ENCODE assay signal across 13 mouse cellular contexts in genomic region chr16:38702316-38702715, GRCm38 (mm10). TPM values are rescaled to one million over a fixed set of nuclear protein-coding genes. Genes with fewer than 3 reads are reported as not detected.
A peak's percentile ranks its signal among the peaks of the same experiment; 100 is the strongest.
DNase-seq lines count a peak whose midpoint lies in the region; ATAC-seq and TF ChIP-seq lines count a peak whose summit lies in the region.
"Had no signal": no experiment of that assay in that cellular context is flagged by ENCODE, and none has a peak within 500 bp of the region (broad histone marks: within the 10 kb centered on the region; RNA-seq: fewer than 3 reads in every experiment).

No protein-coding gene starts in this region.

- WGBS in forebrain, embryonic 15.5 days = 82% methylated on average over 3 of the region's 3 CpGs
- 82% methylated on average over 3 of the region's 3 CpGs for WGBS in forebrain, postnatal 0 days
- 86% methylated on average over 3 of the region's 3 CpGs for WGBS in kidney, embryonic 14.5 days
- 86% methylated on average over 3 of the region's 3 CpGs for WGBS in limb, embryonic 10.5 days

- 0 out of 2 replicates have a peak overlapping the region, but pooled peaks have one; percentile 25 for H3K4me2 ChIP-seq in forebrain, embryonic 15.5 days (replicated peaks)
- H3K4me2 ChIP-seq in forebrain, postnatal 0 days (ENCODE audit: low read depth) = no peak overlapping the region
- no peak overlapping the region for H3K4me2 ChIP-seq in kidney, embryonic 14.5 days (replicated peaks; ENCODE audit: low read depth, low read length)

- TF ChIP-seq CTCF in forebrain, postnatal 0 days (IDR thresholded peaks at IDR 0.05; ENCODE audit: low read depth) = no peak

- DNase-seq in forebrain, postnatal 0 days = no peak
- no peak for DNase-seq in kidney, adult 11 months
- no peak for DNase-seq in limb, embryonic 10.5 days (ENCODE audit: low spot score)
- no peak for DNase-seq in right cerebral cortex, postnatal 25 days
- no peak for DNase-seq in adrenal gland, adult 18-20 months (ENCODE audit: low spot score in 2 of 2)
- DNase-seq: cerebellum, postnatal 10 days; kidney, adult 18-20 months; layer of hippocampus, adult 9-11 months; left cerebral cortex, postnatal 4 days had no signal

- no peaks in the 10 kb centered on the region for H3K9me3 ChIP-seq in forebrain, embryonic 15.5 days
- no peaks in the 10 kb centered on the region for H3K9me3 ChIP-seq in forebrain, postnatal 0 days (ENCODE audit: low read length)
- no peaks in the 10 kb centered on the region for H3K9me3 ChIP-seq in kidney, embryonic 14.5 days (ENCODE audit: control insufficient read depth, low read length)
- no peaks in the 10 kb centered on the region for H3K9me3 ChIP-seq in limb, embryonic 10.5 days (replicated peaks)
- H3K9me3 ChIP-seq: G1E had no signal

- H3K27me3 ChIP-seq in forebrain, embryonic 15.5 days = no peaks in the 10 kb centered on the region
- H3K27me3 ChIP-seq in forebrain, postnatal 0 days (ENCODE audit: insufficient read depth, low read length) = no peaks in the 10 kb centered on the region
- no peaks in the 10 kb centered on the region for H3K27me3 ChIP-seq in kidney, embryonic 14.5 days (ENCODE audit: control insufficient read depth, insufficient read depth, low read length)
- no peaks in the 10 kb centered on the region for H3K27me3 ChIP-seq in limb, embryonic 10.5 days (ENCODE audit: low read depth, poor library complexity, severe bottlenecking)

- H3K27ac ChIP-seq in forebrain, embryonic 15.5 days (replicated peaks) = no peak overlapping the region
- H3K27ac ChIP-seq in forebrain, postnatal 0 days (ENCODE audit: low read depth, low read length) = no peak overlapping the region
- no peak overlapping the region for H3K27ac ChIP-seq in kidney, embryonic 14.5 days (ENCODE audit: low read depth, low read length)
- peak overlapping the region; percentile 71 for H3K27ac ChIP-seq in brown adipose tissue, adult 24 weeks (replicated peaks; ENCODE audit: low read depth, low read length)
- peak overlapping the region; percentile 80 for H3K27ac ChIP-seq in limb, embryonic 10.5 days

- peaks cover 8% of the 10 kb centered on the region for H3K4me1 ChIP-seq in forebrain, embryonic 15.5 days
- H3K4me1 ChIP-seq in forebrain, postnatal 0 days (ENCODE audit: insufficient read depth) = peaks cover 3% of the 10 kb centered on the region; the same call in 1 of the 2 replicates
- H3K4me1 ChIP-seq in kidney, embryonic 14.5 days (ENCODE audit: control insufficient read depth, insufficient read depth, low read length) = no peaks in the 10 kb centered on the region
- H3K4me1 ChIP-seq in brown adipose tissue, adult 24 weeks (ENCODE audit: control insufficient read depth, insufficient read depth, insufficient read length, low read length) = peaks cover 31% of the 10 kb centered on the region
- peaks cover 30% of the 10 kb centered on the region for H3K4me1 ChIP-seq in limb, embryonic 10.5 days

- H3K9ac ChIP-seq in forebrain, embryonic 15.5 days (replicated peaks) = no peak overlapping the region
- H3K9ac ChIP-seq in forebrain, postnatal 0 days = no peak overlapping the region
- no peak overlapping the region for H3K9ac ChIP-seq in kidney, embryonic 14.5 days (ENCODE audit: low read depth, low read length)

- ATAC-seq in forebrain, embryonic 15.5 days (replicated peaks) = no peak; the same call in 1 of the 2 replicates
- no peak for ATAC-seq in forebrain, postnatal 0 days
- 0 out of 2 replicates have a peak, but pooled peaks have one; percentile 9 for ATAC-seq in kidney, embryonic 14.5 days (ENCODE audit: low FRiP score, low TSS enrichment)

- no peak overlapping the region for H3K4me3 ChIP-seq in forebrain, embryonic 15.5 days
- no peak overlapping the region for H3K4me3 ChIP-seq in forebrain, postnatal 0 days (ENCODE audit: low read depth, low read length)
- no peak overlapping the region for H3K4me3 ChIP-seq in kidney, embryonic 14.5 days (ENCODE audit: low read length)
- no peak overlapping the region for H3K4me3 ChIP-seq in brown adipose tissue, adult 24 weeks (ENCODE audit: insufficient read depth, low read depth, low read length)
- no peak overlapping the region for H3K4me3 ChIP-seq in limb, embryonic 10.5 days

- H3K36me3 ChIP-seq in forebrain, embryonic 15.5 days = no peaks in the 10 kb centered on the region
- H3K36me3 ChIP-seq in forebrain, postnatal 0 days (ENCODE audit: insufficient read depth) = no peaks in the 10 kb centered on the region
- no peaks in the 10 kb centered on the region for H3K36me3 ChIP-seq in kidney, embryonic 14.5 days (ENCODE audit: control insufficient read depth, insufficient read depth, low read length)
- H3K36me3 ChIP-seq in limb, embryonic 10.5 days = no peaks in the 10 kb centered on the region
- H3K36me3 ChIP-seq: G1E had no signal

RNA-seq across cellular contexts. Expression of gene Arhgap31, which starts 10.8 kb away (rescaled TPM):
- 3.4 and 3.6 TPM in 2 replicates for polyA plus RNA-seq in forebrain, embryonic 15.5 days (2015; fragmentation: Nextera tagmentation; extraction: Ambion mirVana)
- total RNA-seq in forebrain, postnatal 0 days (2014; rRNA removed) = 7.7 and 9.6 TPM in 2 replicates
- polyA plus RNA-seq in forebrain, postnatal 0 days (2015; fragmentation: Nextera tagmentation; extraction: Ambion mirVana) = 1.8 and 2.4 TPM in 2 replicates
- 7.3 and 10.0 TPM in 2 replicates for polyA plus RNA-seq in kidney, embryonic 14.5 days (2014; fragmentation: Nextera tagmentation; extraction: Ambion mirVana)
- polyA plus RNA-seq in brown adipose tissue, adult 24 weeks (2012; ENCODE audit: insufficient read depth, insufficient read length, missing spikeins) = 7.5 and 9.7 TPM in 2 replicates
- 6.3 and 6.7 TPM in 2 replicates for polyA plus RNA-seq in limb, embryonic 10.5 days (2016; fragmentation: Nextera tagmentation; extraction: Ambion mirVana)
- 10 to 100 TPM; 20.3 to 25.5 TPM for total RNA-seq in adrenal gland, adult 18-20 months (2021)

RNA-seq across cellular contexts. Expression of gene B4galt4, which starts 39.7 kb away (rescaled TPM):
- polyA plus RNA-seq in forebrain, embryonic 15.5 days (2015; fragmentation: Nextera tagmentation; extraction: Ambion mirVana) = 24.5 and 27.4 TPM in 2 replicates
- 25.0 and 32.9 TPM in 2 replicates for total RNA-seq in forebrain, postnatal 0 days (2014; rRNA removed)
- polyA plus RNA-seq in forebrain, postnatal 0 days (2015; fragmentation: Nextera tagmentation; extraction: Ambion mirVana) = 26.6 and 27.3 TPM in 2 replicates
- 24.5 and 32.7 TPM in 2 replicates for polyA plus RNA-seq in kidney, embryonic 14.5 days (2014; fragmentation: Nextera tagmentation; extraction: Ambion mirVana)
- 2.4 and 3.5 TPM in 2 replicates for polyA plus RNA-seq in brown adipose tissue, adult 24 weeks (2012; ENCODE audit: insufficient read depth, insufficient read length, missing spikeins)
- polyA plus RNA-seq in limb, embryonic 10.5 days (2016; fragmentation: Nextera tagmentation; extraction: Ambion mirVana) = 19.2 and 23.0 TPM in 2 replicates
- total RNA-seq in adrenal gland, adult 18-20 months (2021) = 1 to 10 TPM; 8.3 to 8.7 TPM
- total RNA-seq: G1E had no signal
- polyA plus RNA-seq: G1E had no signal

Comparison
In these comparisons a context has a peak if more than half of its experiments do, and no peak if none do; other contexts are left out.
1. H3K27ac ChIP-seq: peak in brown adipose tissue, adult 24 weeks (single experiment) and limb, embryonic 10.5 days (single experiment); none in forebrain, embryonic 15.5 days (single experiment), forebrain, postnatal 0 days (single experiment) and kidney, embryonic 14.5 days (single experiment).